Mouse (Mus musculus) forebrain, embryonic 12.5 days (tissue): Measurements from ENCODE around the gene Zcchc10. TPM values are rescaled to one million over a fixed set of nuclear protein-coding genes. Genes with fewer than 3 reads are reported as not detected.

Experiments used
- ATAC-seq: fragments of 200-750 bp; cut with Nextera tagmentation; 2 replicates; pipeline ENCODE4 v1.8.0; 2017; ENCODE audit warnings: moderate TSS enrichment; ENCODE audit not compliant: low FRiP score
- H3K27ac ChIP-seq: fragments of 300-500 bp; sonication (generic); 2 replicates; pipeline ENCODE4 v1.5.1; 2016; ENCODE audit warnings: mild to moderate bottlenecking
- H3K27me3 ChIP-seq: fragments of 300-500 bp; sonication (generic); 2 replicates; pipeline ENCODE4 v1.6.1; 2016; ENCODE audit warnings: mild to moderate bottlenecking
- H3K36me3 ChIP-seq: fragments of 300-500 bp; sonication (generic); replicated peaks from 2 replicates; pipeline ENCODE4 v1.6.1; 2016; ENCODE audit warnings: mild to moderate bottlenecking
- H3K4me1 ChIP-seq: fragments of 300-500 bp; sonication (generic); 2 replicates; pipeline ENCODE4 v1.6.1; 2016
- H3K4me2 ChIP-seq: fragments of 300-500 bp; sonication (generic); 2 replicates; pipeline ENCODE4 v1.6.1; 2016; ENCODE audit warnings: mild to moderate bottlenecking, moderate library complexity
- H3K4me3 ChIP-seq: fragments of 300-500 bp; sonication (generic); replicated peaks from 2 replicates; pipeline ENCODE4 v1.5.1; 2016; ENCODE audit warnings: mild to moderate bottlenecking
- H3K9ac ChIP-seq: fragments of 300-500 bp; sonication (generic); 2 replicates; pipeline ENCODE4 v1.6.1; 2016; ENCODE audit warnings: mild to moderate bottlenecking
- H3K9me3 ChIP-seq: fragments of 300-500 bp; sonication (generic); 2 replicates; pipeline ENCODE4 v1.6.1; 2016
- WGBS: fragments of 180-500 bp; shearing (Covaris S2); methylation state at CpG from one replicate; pipeline ENCODE4 v1.1.7; 2016; 5-methylcytosine and 5-hydroxymethylcytosine counted together
- polyA plus RNA-seq: library from polyadenylated mRNA; unstranded; fragments of >200 nt; fragmentation: Nextera tagmentation; extraction: Ambion mirVana; gene quantifications from 2 replicates; pipeline ENCODE4 v1.2.1, GENCODE M21; 2016

Zcchc10 gene
- polyA plus RNA-seq, 1 experiment from 2014 or later, result 17.3 TPM

- Histone ChIP-seq H3K27me3 (no peaks in the 10 kb centered on the region), H3K4me3 (peak overlapping the region; percentile 98), H3K4me2 (peak overlapping the region; percentile 80), H3K27ac (peak overlapping the region; percentile 97), H3K9ac (peak overlapping the region; percentile 98), H3K9me3 (no peaks in the 10 kb centered on the region), H3K36me3 (no peaks in the 10 kb centered on the region), H3K4me1 (peaks cover 14% of the 10 kb centered on the region)
- peak; percentile 27 for ATAC-seq
- WGBS, result under 1% methylated on average over 35 of the region's 35 CpGs
Observed at GRCm38 (mm10) chr11:53351224-53351942, 26.9 kb downstream of the Zcchc10 start.

- no peak for ATAC-seq
- H3K27ac ChIP-seq, result peak overlapping the region; percentile 97
- WGBS, result 4% methylated on average over 14 of the region's 14 CpGs
Observed at GRCm38 (mm10) chr11:53351943-53352590, 27.6 kb downstream of the Zcchc10 start.

DNA sequence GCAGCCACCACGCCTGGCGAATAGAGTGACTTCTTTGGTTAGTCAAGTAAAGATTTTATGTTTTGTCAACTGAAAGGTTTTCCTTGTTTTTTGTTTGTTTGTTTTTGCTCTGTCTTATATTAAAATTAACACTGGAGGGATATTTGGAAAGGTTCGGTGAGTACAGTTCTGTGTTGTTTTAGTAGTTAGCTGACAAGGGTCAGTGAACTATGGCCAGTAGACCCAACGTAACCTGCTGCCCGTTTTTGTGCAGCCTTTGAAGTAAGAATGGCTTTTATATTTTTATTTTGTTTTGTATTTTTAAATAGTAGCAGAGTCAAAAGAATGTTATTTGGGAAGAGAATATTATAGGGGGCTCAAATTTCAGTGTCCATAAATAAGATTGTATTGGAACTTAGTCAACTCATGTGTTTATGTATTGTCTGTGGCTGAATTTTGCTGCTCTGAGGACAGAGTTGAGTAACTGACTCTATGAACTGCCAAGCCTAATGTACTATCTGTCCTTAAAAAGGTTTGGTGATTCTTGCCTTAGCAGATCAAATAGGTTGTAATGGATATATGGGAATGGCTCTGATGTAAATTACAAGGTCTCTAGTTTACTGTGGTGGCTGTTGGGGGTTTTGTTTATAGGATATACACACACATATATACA, 34.2 kb downstream of the Zcchc10 start:
- Histone ChIP-seq H3K4me1 (peaks cover 5% of the 10 kb centered on the region; the same call in 1 of the 2 replicates), H3K4me2 (no peak overlapping the region), H3K4me3 (no peak overlapping the region), H3K9me3 (no peaks in the 10 kb centered on the region), H3K27ac (no peak overlapping the region), H3K27me3 (no peaks in the 10 kb centered on the region), H3K9ac (no peak overlapping the region), H3K36me3 (0 out of 2 replicates have a peak, but pooled peaks cover 5% of the 10 kb centered on the region)
- ATAC-seq, result no peak
- WGBS, result 94% methylated on average over 5 of the region's 5 CpGs

More at GRCm38 (mm10) chr11:53351943-53352590, 27.6 kb downstream of the Zcchc10 start:
- Histone ChIP-seq H3K27me3 (no peaks in the 10 kb centered on the region), H3K4me2 (peak overlapping the region; percentile 80), H3K4me1 (peaks cover 14% of the 10 kb centered on the region), H3K9ac (peak overlapping the region; percentile 98), H3K36me3 (no peaks in the 10 kb centered on the region), H3K4me3 (peak overlapping the region; percentile 98), H3K9me3 (no peaks in the 10 kb centered on the region)

- ATAC-seq, result no peak
- H3K4me2 ChIP-seq, result no peak overlapping the region
- WGBS, result 91% methylated on average over 2 of the region's 2 CpGs
- no peak overlapping the region for H3K9ac ChIP-seq
- H3K4me3 ChIP-seq, result no peak overlapping the region
- no peaks in the 10 kb centered on the region for H3K4me1 ChIP-seq
- no peak overlapping the region for H3K27ac ChIP-seq
- peaks cover 19% of the 10 kb centered on the region for H3K36me3 ChIP-seq
- H3K9me3 ChIP-seq, result no peaks in the 10 kb centered on the region
- H3K27me3 ChIP-seq, result no peaks in the 10 kb centered on the region
Observed at GRCm38 (mm10) chr11:53367032-53367431, 42.6 kb downstream of the Zcchc10 start.

- no peak for ATAC-seq
Observed at GRCm38 (mm10) chr11:53378918-53379317, 54.4 kb downstream of the Zcchc10 start.

More at GRCm38 (mm10) chr11:53378918-53379317, 54.4 kb downstream of the Zcchc10 start:
- H3K27ac ChIP-seq, result no peak overlapping the region
- H3K4me2 ChIP-seq, result no peak overlapping the region
- no peaks in the 10 kb centered on the region for H3K27me3 ChIP-seq
- H3K9me3 ChIP-seq, result no peaks in the 10 kb centered on the region
- WGBS, result 97% methylated on average over 1 of the region's 1 CpGs
- no peaks in the 10 kb centered on the region for H3K4me1 ChIP-seq
- peaks cover 42% of the 10 kb centered on the region for H3K36me3 ChIP-seq
- no peak overlapping the region for H3K4me3 ChIP-seq
- H3K9ac ChIP-seq, result no peak overlapping the region

Other genes starting within 250 kb of the Zcchc10 start
- 93.3 and 95.9 TPM in 2 replicates for gene Hspa4, start 24.2 kb upstream of the Zcchc10 start, polyA plus RNA-seq
- 66.9 and 77.6 TPM in 2 replicates for gene Aff4, start 26.2 kb downstream of the Zcchc10 start, polyA plus RNA-seq
- 0.70 TPM in 1 of 2 replicates, not detected in the other for gene Leap2, start 98.5 kb downstream of the Zcchc10 start, polyA plus RNA-seq
- gene Uqcrq, start 106.2 kb downstream of the Zcchc10 start, polyA plus RNA-seq, result 538 and 578 TPM in 2 replicates
- 2.0 and 2.8 TPM in 2 replicates for gene Gdf9, start 106.3 kb downstream of the Zcchc10 start, polyA plus RNA-seq
- 0.13 and 0.14 TPM in 2 replicates for gene Gm10447, start 132.4 kb downstream of the Zcchc10 start, polyA plus RNA-seq
- 1.8 and 2.0 TPM in 2 replicates for gene Shroom1, start 132.5 kb downstream of the Zcchc10 start, polyA plus RNA-seq
- not detected in 2 replicates for gene Gm9837, start 145.8 kb downstream of the Zcchc10 start, polyA plus RNA-seq
- 0.29 TPM in 1 of 2 replicates, not detected in the other for gene Gm9945, start 155.5 kb downstream of the Zcchc10 start, polyA plus RNA-seq
- 1.1 and 1.6 TPM in 2 replicates for gene Sowaha, start 155.6 kb downstream of the Zcchc10 start, polyA plus RNA-seq
- gene Sept8, start 194.6 kb downstream of the Zcchc10 start, polyA plus RNA-seq, result 22.5 and 23.7 TPM in 2 replicates
- gene Kif3a, start 242.7 kb downstream of the Zcchc10 start, polyA plus RNA-seq, result 120 and 145 TPM in 2 replicates